Mouse (Mus musculus): ENCODE measurements around the gene Slc38a1. TPM values are rescaled to one million over a fixed set of nuclear protein-coding genes. Genes with fewer than 3 reads are reported as not detected.
A peak's percentile ranks its signal among the peaks of the same experiment; 100 is the strongest.

Slc38a1 gene
- polyA plus RNA-seq, 1 experiment from 2014 or later = 139 TPM

GRCm38 (mm10) chr15:96524239-96524738, 118.4 kb downstream of the Slc38a1 start:
- Histone ChIP-seq H3K27me3 (ENCODE audit: control insufficient read depth, insufficient read depth, low read length) (no peaks in the 10 kb centered on the region), H3K4me1 (replicated peaks; ENCODE audit: control insufficient read depth, insufficient read depth, low read length) (no peaks in the 10 kb centered on the region; the same call in 1 of the 2 replicates), H3K9me3 (ENCODE audit: control insufficient read depth, low read length) (no peaks in the 10 kb centered on the region), H3K4me2 (ENCODE audit: low read depth, low read length, severe bottlenecking) (no peak overlapping the region), H3K4me3 (ENCODE audit: low read depth, low read length) (no peak overlapping the region), H3K36me3 (ENCODE audit: control insufficient read depth, insufficient read depth, low read length) (no peaks in the 10 kb centered on the region), H3K9ac (ENCODE audit: low read length) (no peak overlapping the region), H3K27ac (ENCODE audit: low read depth, low read length) (no peak overlapping the region)
- WGBS = 54% methylated on average over 9 of the region's 9 CpGs
- ATAC-seq (replicated peaks; ENCODE audit: low FRiP score) (0 out of 2 replicates have a peak, but pooled peaks have one; percentile 27), DNase-seq (ENCODE audit: low spot score) (no peak)

Other genes with a start within 250 kb of the Slc38a1 start
- gene Scaf11, start 182.1 kb downstream of the Slc38a1 start, polyA plus RNA-seq (2014; fragmentation: Nextera tagmentation; extraction: Ambion mirVana) = 105 and 113 TPM in 2 replicates
- gene Slc38a2, start 56.8 kb upstream of the Slc38a1 start, polyA plus RNA-seq (2014; fragmentation: Nextera tagmentation; extraction: Ambion mirVana) = 192 and 220 TPM in 2 replicates